Mouse (Mus musculus): ENCODE data around the gene Hmox2. TPM values are rescaled to one million over a fixed set of nuclear protein-coding genes. Genes with fewer than 3 reads are reported as not detected.
"Not testable (repeated sequence)": the region's sequence is repeated elsewhere in the genome, so short reads cannot be mapped to it uniquely, and the experiment has no call there.

Gene Hmox2
- 107 and 121 TPM in 2 replicates for polyA plus RNA-seq (2015; fragmentation: Nextera tagmentation; extraction: Ambion mirVana)

DNA sequence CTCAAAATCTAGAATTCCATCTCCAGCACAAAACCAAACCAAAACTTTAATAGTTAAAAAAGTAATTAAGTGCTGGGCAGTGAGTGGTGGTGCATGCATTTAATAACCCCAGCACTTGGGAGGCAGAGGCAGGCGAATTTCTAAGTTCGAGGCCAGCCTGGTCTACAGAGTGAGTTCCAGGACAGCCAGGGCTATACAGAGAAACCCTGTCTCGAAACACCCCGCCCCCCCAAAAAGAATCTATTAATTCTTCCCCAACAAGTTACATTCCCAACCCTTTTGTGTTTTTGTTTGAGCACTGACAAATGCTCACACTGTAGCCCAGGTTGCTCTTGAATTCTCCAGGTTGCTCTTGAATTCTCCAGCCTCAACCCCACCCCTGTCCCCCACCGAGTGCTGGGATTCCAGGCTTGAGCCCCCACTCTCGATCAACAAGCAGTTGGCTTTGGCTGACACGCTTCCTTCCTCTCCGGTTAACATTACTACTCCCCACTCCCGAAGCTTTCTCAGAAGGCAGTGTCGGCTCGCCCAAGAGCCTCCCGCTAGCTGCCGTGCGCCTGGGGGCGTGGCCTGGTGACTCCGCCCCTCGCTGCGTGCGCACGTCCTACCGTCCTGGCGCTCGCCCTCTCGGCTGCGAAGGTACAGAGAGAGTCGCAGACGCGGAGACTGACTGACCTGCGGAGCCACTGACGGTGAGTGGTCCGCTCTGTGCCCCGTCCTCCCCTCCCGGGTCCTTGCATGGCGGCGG lies at the start of gene Hmox2:
Gene Hmox2, plus strand, starts transcription at position 582 of the 748 bp plus-strand sequence.
- Histone ChIP-seq H3K9ac (ENCODE audit: low read depth, low read length) (peak within 1 kb of the TSS; percentile 85), H3K27ac (ENCODE audit: low read depth, low read length) (peak within 1 kb of the TSS; percentile 81)
- WGBS, result 7% methylated on average over 35 of the region's 35 CpGs

DNA sequence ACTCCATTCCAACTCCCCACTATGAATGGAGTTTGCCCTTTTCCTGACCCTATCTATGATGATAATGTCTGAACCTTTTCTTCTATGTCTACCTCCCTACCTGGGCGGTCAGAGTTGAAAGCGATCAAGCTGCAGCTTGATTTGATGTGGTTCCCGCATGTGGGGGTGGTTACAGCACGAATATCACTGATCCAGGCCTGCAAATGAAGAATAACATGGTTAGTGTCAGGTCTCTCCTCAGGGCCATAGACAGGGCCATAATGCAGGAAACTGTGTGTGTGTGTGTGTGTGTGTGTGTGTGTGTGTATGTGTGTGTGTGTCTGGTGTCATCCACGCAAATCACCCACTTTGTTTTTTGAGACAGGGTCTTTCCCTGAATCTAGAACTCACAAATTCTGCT lies 49.3 kb upstream of the Hmox2 start:
- H3K4me1 ChIP-seq (ENCODE audit: control insufficient read depth, insufficient read depth, low read depth, low read length), result peaks cover 11% of the 10 kb centered on the region
- H3K9me3 ChIP-seq (ENCODE audit: control insufficient read depth, low read length), result no peaks in the 10 kb centered on the region
- H3K9ac ChIP-seq (ENCODE audit: low read depth, low read length), result no peak overlapping the region
- 95% methylated on average over 5 of the region's 5 CpGs for WGBS
- H3K36me3 ChIP-seq (ENCODE audit: control insufficient read depth, insufficient read depth, low read length), result 0 out of 2 replicates have a peak, but pooled peaks cover 2% of the 10 kb centered on the region
- H3K27me3 ChIP-seq (replicated peaks; ENCODE audit: control insufficient read depth, insufficient read depth, low read length), result no peaks in the 10 kb centered on the region
- no peak for ATAC-seq
- H3K4me3 ChIP-seq (ENCODE audit: low read length), result no peak overlapping the region
- H3K27ac ChIP-seq (ENCODE audit: low read depth, low read length), result no peak overlapping the region
- no peak overlapping the region for H3K4me2 ChIP-seq (ENCODE audit: low read length)

More for the DNA sequence above, at the start of gene Hmox2:
- H3K9me3 ChIP-seq (ENCODE audit: control insufficient read depth, low read length), result no peaks in the 10 kb centered on the region
- ATAC-seq, result peak; percentile 95
- H3K36me3 ChIP-seq (ENCODE audit: control insufficient read depth, insufficient read depth, low read length), result no peaks in the 10 kb centered on the region
- H3K4me1 ChIP-seq (ENCODE audit: control insufficient read depth, insufficient read depth, low read depth, low read length), result peaks cover 10% of the 10 kb centered on the region
- H3K27me3 ChIP-seq (replicated peaks; ENCODE audit: control insufficient read depth, insufficient read depth, low read length), result no peaks in the 10 kb centered on the region
- H3K4me3 ChIP-seq (ENCODE audit: low read length), result peak within 1 kb of the TSS; percentile 75
- H3K4me2 ChIP-seq (ENCODE audit: low read length), result peak within 1 kb of the TSS; percentile 80

- H3K9ac ChIP-seq (ENCODE audit: low read depth, low read length), result no peak overlapping the region
- H3K4me1 ChIP-seq (ENCODE audit: control insufficient read depth, insufficient read depth, low read depth, low read length), result peaks cover 13% of the 10 kb centered on the region
- no peak for ATAC-seq
- no peak overlapping the region for H3K27ac ChIP-seq (ENCODE audit: low read depth, low read length)
- H3K9me3 ChIP-seq (ENCODE audit: control insufficient read depth, low read length), result no peaks in the 10 kb centered on the region
- H3K27me3 ChIP-seq (replicated peaks; ENCODE audit: control insufficient read depth, insufficient read depth, low read length), result no peaks in the 10 kb centered on the region
- no peak overlapping the region for H3K4me3 ChIP-seq (ENCODE audit: low read length)
- no peak overlapping the region for H3K4me2 ChIP-seq (ENCODE audit: low read length)
- H3K36me3 ChIP-seq (ENCODE audit: control insufficient read depth, insufficient read depth, low read length), result 0 out of 2 replicates have a peak, but pooled peaks cover 2% of the 10 kb centered on the region
- 87% methylated on average over 5 of the region's 5 CpGs for WGBS
Observed at GRCm38 (mm10) chr16:4678080-4678479, 48.1 kb upstream of the Hmox2 start.

DNA sequence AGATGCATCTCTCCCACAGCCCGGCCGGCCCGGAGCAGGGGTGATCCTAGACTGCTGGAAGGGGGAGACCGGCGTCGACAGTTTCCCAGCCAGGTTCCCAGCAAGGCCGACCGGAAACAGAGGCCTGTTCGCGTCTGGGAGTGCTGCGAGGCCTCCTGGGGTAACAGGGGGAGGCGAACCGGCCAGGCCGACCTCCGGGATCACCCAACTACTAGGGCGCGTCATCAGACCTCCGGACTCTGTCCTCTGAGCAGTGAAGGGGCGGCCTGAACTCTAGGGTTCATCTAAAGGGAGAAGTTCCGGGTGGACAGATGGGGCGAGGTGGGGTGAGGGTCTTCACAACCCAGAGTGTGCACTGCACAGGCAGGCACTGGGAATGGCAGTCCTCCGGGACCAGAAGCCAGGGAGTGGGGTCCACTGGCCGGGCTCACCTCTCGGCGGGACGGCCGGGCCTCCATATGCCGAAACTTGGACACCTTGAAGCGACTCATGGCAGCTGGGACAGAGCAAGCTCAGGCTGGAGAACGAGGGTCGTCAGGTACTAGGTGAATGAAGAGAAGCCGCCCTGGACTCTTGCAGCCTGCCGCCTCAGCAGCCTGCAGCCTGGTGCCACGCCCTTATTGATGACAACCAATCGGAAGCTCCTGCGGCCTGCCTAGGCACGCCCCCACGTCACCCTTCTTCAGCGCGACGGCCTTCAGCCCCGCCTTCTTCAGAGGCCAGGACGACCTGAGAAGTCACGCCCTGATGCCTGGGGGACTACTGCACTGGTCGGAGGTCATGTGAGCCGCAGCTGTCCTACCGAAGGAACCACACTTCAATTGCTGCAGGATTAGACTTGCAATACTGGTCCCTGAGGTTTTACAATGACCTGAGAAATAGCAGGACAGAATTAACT lies 46.8 kb upstream of the Hmox2 start, which contains the start of gene Coro7:
Gene Coro7, minus strand, starts transcription at position 657 of the 898 bp plus-strand sequence.
- Histone ChIP-seq H3K27me3 (replicated peaks; ENCODE audit: control insufficient read depth, insufficient read depth, low read length) (no peaks in the 10 kb centered on the region), H3K4me1 (ENCODE audit: control insufficient read depth, insufficient read depth, low read depth, low read length) (peaks cover 16% of the 10 kb centered on the region), H3K4me2 (ENCODE audit: low read length) (peak within 1 kb of the TSS; percentile 77), H3K4me3 (ENCODE audit: low read length) (peak within 1 kb of the TSS; percentile 77), H3K27ac (ENCODE audit: low read depth, low read length) (peak within 1 kb of the TSS; percentile 39), H3K36me3 (ENCODE audit: control insufficient read depth, insufficient read depth, low read length) (0 out of 2 replicates have a peak, but pooled peaks cover 2% of the 10 kb centered on the region), H3K9me3 (ENCODE audit: control insufficient read depth, low read length) (no peaks in the 10 kb centered on the region), H3K9ac (ENCODE audit: low read depth, low read length) (peak within 1 kb of the TSS; percentile 80)
- WGBS, result under 1% methylated on average over 47 of the region's 47 CpGs
- peak; percentile 90 for ATAC-seq

DNA sequence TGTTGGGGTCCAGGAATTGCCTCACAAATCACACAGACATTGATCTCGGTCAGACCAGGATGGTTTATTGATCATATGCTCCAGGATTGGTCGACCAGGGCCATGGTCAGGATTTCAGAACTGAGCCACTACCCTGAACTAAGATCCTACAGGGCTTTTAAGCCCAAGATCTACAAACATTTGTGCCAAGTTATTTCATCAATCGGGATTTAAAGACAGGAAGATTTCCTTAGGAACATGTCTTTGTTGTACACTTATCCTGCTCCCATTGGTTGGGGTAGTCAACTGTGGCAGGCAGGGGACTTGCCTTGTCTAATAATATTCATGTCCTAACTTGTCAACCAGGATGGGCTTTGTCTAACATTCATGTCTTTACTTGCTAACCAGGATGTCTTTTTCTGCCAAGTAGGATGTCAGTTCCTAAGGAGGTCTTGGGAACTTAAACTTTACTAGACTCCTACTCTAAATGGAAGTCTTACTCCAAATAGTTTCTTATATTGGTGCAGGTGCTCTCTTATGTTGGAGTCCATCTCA lies 45.2 kb upstream of the Hmox2 start:
- H3K9me3 ChIP-seq (ENCODE audit: control insufficient read depth, low read length); H3K9ac ChIP-seq (ENCODE audit: low read depth, low read length); H3K4me2 ChIP-seq (ENCODE audit: low read length); H3K27me3 ChIP-seq (replicated peaks; ENCODE audit: control insufficient read depth, insufficient read depth, low read length); H3K4me3 ChIP-seq (ENCODE audit: low read length); H3K27ac ChIP-seq (ENCODE audit: low read depth, low read length); H3K36me3 ChIP-seq (ENCODE audit: control insufficient read depth, insufficient read depth, low read length); ATAC-seq: not testable (repeated sequence)
- WGBS, result 91% methylated on average over 3 of the region's 3 CpGs
- peaks cover 24% of the 10 kb centered on the region for H3K4me1 ChIP-seq (ENCODE audit: control insufficient read depth, insufficient read depth, low read depth, low read length)

GRCm38 (mm10) chr16:4682628-4683179 lies 43.5 kb upstream of the Hmox2 start:
- Histone ChIP-seq H3K27ac (ENCODE audit: low read depth, low read length) (no peak overlapping the region; the same call in 1 of the 2 replicates), H3K9me3 (ENCODE audit: control insufficient read depth, low read length) (no peaks in the 10 kb centered on the region), H3K4me3 (ENCODE audit: low read length) (no peak overlapping the region), H3K4me2 (ENCODE audit: low read length) (peak overlapping the region; percentile 75), H3K36me3 (ENCODE audit: control insufficient read depth, insufficient read depth, low read length) (peaks cover 2% of the 10 kb centered on the region; the same call in 1 of the 2 replicates), H3K9ac (ENCODE audit: low read depth, low read length) (no peak overlapping the region), H3K4me1 (ENCODE audit: control insufficient read depth, insufficient read depth, low read depth, low read length) (peaks cover 24% of the 10 kb centered on the region), H3K27me3 (replicated peaks; ENCODE audit: control insufficient read depth, insufficient read depth, low read length) (no peaks in the 10 kb centered on the region)
- WGBS, result 80% methylated on average over 4 of the region's 4 CpGs
- ATAC-seq, result no peak

DNA sequence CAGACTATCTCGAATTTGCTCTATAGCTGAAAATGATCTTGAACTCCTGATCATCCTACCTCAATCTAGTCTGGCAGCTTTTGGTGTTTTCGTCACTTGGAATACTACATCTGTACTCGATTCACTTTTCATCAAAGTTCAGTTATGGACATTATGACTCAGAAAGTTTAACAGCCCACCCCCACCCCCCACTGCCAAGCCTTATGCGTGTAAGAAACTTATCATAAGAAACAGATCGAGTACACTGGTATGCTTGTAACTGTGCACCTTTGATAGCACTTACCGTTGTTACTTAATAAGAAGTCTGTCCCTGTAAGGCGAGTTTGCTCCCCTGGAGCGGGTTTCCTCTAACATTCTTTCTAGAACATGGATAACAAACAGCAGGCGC lies 43.0 kb upstream of the Hmox2 start:
- Histone ChIP-seq H3K4me1 (ENCODE audit: control insufficient read depth, insufficient read depth, low read depth, low read length) (peaks cover 23% of the 10 kb centered on the region), H3K27ac (ENCODE audit: low read depth, low read length) (peak overlapping the region; percentile 91), H3K27me3 (replicated peaks; ENCODE audit: control insufficient read depth, insufficient read depth, low read length) (no peaks in the 10 kb centered on the region), H3K9me3 (ENCODE audit: control insufficient read depth, low read length) (no peaks in the 10 kb centered on the region), H3K4me3 (ENCODE audit: low read length) (peak overlapping the region; percentile 93), H3K36me3 (ENCODE audit: control insufficient read depth, insufficient read depth, low read length) (peaks cover 6% of the 10 kb centered on the region; the same call in 1 of the 2 replicates), H3K4me2 (ENCODE audit: low read length) (peak overlapping the region; percentile 75), H3K9ac (ENCODE audit: low read depth, low read length) (peak overlapping the region; percentile 93)
- no peak for ATAC-seq
- 33% methylated on average over 9 of the region's 9 CpGs for WGBS

DNA sequence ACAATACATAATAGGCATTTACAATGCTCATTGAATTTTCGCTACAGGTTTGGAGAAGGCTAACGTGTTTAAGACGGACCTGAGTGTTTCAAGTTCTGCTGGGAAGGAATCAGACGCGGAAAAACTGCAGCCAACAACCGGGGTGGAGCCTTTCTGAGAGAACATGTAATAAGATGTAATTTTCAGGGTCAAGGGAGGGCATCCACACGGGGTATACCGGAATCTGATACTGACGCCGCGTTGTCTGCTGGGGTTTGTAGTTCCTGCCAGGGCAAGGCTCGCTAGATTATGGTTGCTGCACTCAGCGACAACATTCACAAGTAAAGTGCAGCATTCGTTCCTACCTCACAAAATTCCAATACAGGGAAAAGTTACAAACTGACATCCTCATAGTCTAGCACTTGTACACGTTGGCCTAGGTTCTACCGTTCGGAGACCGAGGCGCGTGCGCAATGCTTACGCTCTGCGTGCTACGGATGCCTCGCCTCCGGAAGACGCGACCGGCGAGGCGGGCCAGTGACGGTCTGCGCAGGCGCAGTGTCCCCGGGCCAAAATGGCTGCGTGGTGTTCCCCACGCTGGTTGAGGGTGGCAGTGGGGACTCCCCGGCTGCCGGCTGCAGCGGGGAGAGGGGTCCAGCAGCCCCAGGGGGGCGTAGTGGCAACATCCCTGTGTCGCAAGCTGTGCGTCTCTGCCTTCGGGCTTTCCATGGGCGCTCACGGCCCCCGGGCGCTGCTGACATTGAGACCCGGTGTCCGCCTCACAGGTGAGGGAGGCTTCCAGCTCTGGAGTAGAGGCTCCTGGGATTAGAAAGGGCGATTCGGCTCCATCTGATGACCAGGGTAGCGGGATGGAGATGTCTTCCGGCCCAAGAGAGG lies 42.3 kb upstream of the Hmox2 start:
- Histone ChIP-seq H3K27me3 (replicated peaks; ENCODE audit: control insufficient read depth, insufficient read depth, low read length) (no peaks in the 10 kb centered on the region), H3K36me3 (ENCODE audit: control insufficient read depth, insufficient read depth, low read length) (peaks cover 8% of the 10 kb centered on the region; the same call in 1 of the 2 replicates), H3K27ac (ENCODE audit: low read depth, low read length) (peak overlapping the region; percentile 91), H3K4me3 (ENCODE audit: low read length) (peak overlapping the region; percentile 93), H3K4me2 (ENCODE audit: low read length) (peak overlapping the region; percentile 92), H3K9me3 (ENCODE audit: control insufficient read depth, low read length) (no peaks in the 10 kb centered on the region), H3K4me1 (ENCODE audit: control insufficient read depth, insufficient read depth, low read depth, low read length) (peaks cover 17% of the 10 kb centered on the region), H3K9ac (ENCODE audit: low read depth, low read length) (peak overlapping the region; percentile 93)
- peak; percentile 93 for ATAC-seq
- under 1% methylated on average over 54 of the region's 54 CpGs for WGBS
